Mouse (Mus musculus): ENCODE results near the gene Mymx. TPM values are rescaled to one million over a fixed set of nuclear protein-coding genes. Genes with fewer than 3 reads are reported as not detected.

Mymx gene
- total and polyA plus RNA-seq, 3 experiments: not detected

- Histone ChIP-seq H3K4me3 (replicated peaks in 1 of 3; ENCODE audit: low read depth in 2 of 3, low read length in 2 of 3, poor library complexity in 1 of 3) (no peak overlapping the region), H3K4me1 (ENCODE audit: control insufficient read depth in 1 of 2, insufficient read depth in 2 of 2) (peaks cover 21 to 65% of the 10 kb centered on the region in 2 experiments), H3K9me3 (replicated peaks; ENCODE audit: low read length) (no peaks in the 10 kb centered on the region), H3K27ac (ENCODE audit: insufficient read depth, low read depth) (no peak overlapping the region), H3K9ac (ENCODE audit: insufficient read depth, low read depth) (no peak overlapping the region), H3K27me3 (replicated peaks) (no peaks in the 10 kb centered on the region), H3K36me3 (replicated peaks in 1 of 2; ENCODE audit: control insufficient read depth in 1 of 2, insufficient read depth in 1 of 2, low read length in 1 of 2) (no peaks in the 10 kb centered on the region), H3K4me2 (ENCODE audit: insufficient read depth, low read depth, poor library complexity, severe bottlenecking) (no peak overlapping the region), H3K79me2 (replicated peaks; ENCODE audit: control insufficient read depth, extremely low read depth, insufficient read depth, poor library complexity, severe bottlenecking) (no peaks in the 10 kb centered on the region)
- in situ Hi-C loops (cut with MboI; ENCODE audit: low pct_ligation_motif_present, low pct_unique_long_range_greater_than_20kb, low sequenced_read_pairs): loop anchor here (5.0 kb wide), 1 partner anchor 42 kb away; no protein-coding TSS in a partner anchor
- dilution Hi-C loops (cut with MboI; ENCODE audit: extremely low pct_ligation_motif_present, extremely low pct_unique_long_range_greater_than_20kb, low sequenced_read_pairs): no loop called here
- no peak for DNase-seq (ENCODE audit: extremely low read depth)
- TF ChIP-seq CTCF (conservative IDR thresholded peaks at IDR 0.05 in 1 of 2, IDR thresholded peaks at IDR 0.05 in 1 of 2; ENCODE audit: low read depth in 2 of 2, low read length in 2 of 2) (no peak), HCFC1 (IDR thresholded peaks at IDR 0.05; ENCODE audit: low read depth, low read length) (no peak)
Observed at GRCm38 (mm10) chr17:45628885-45629855, 27.3 kb upstream of the Mymx start.

GRCm38 (mm10) chr17:45628160-45628559 is 26.3 kb upstream of the Mymx start:
- TF ChIP-seq CHD2 (IDR thresholded peaks at IDR 0.05; ENCODE audit: low read length): no peak
- no peak for TF ChIP-seq USF1 (IDR thresholded peaks at IDR 0.05; ENCODE audit: low read depth, low read length)
- TF ChIP-seq KAT2A (IDR thresholded peaks at IDR 0.05; ENCODE audit: insufficient replicate concordance, low read length): no peak
- no peak for TF ChIP-seq ZNF384 (IDR thresholded peaks at IDR 0.05; ENCODE audit: low read depth, low read length)
- TF ChIP-seq RCOR1 (conservative IDR thresholded peaks at IDR 0.05; ENCODE audit: low read depth, low read length): no peak
- peaks cover 21 to 65% of the 10 kb centered on the region in 2 experiments for H3K4me1 ChIP-seq (ENCODE audit: control insufficient read depth in 1 of 2, insufficient read depth in 2 of 2)
- in situ Hi-C loops (cut with MboI; ENCODE audit: low pct_ligation_motif_present, low pct_unique_long_range_greater_than_20kb, low sequenced_read_pairs): loop anchor here (5.0 kb wide), 1 partner anchor 41 kb away; no protein-coding TSS in a partner anchor

GRCm38 (mm10) chr17:45626577-45627134 is 24.8 kb upstream of the Mymx start:
- no peaks in the 10 kb centered on the region for H3K9me3 ChIP-seq (replicated peaks; ENCODE audit: low read length)
- H3K4me2 ChIP-seq (ENCODE audit: insufficient read depth, low read depth, poor library complexity, severe bottlenecking): peak overlapping the region; percentile 85
- H3K27me3 ChIP-seq (replicated peaks): no peaks in the 10 kb centered on the region
- H3K36me3 ChIP-seq (replicated peaks in 1 of 2; ENCODE audit: control insufficient read depth in 1 of 2, insufficient read depth in 1 of 2, low read length in 1 of 2): peaks cover 0 to 2% of the 10 kb centered on the region in 2 experiments
- peak overlapping the region; percentile 45 for H3K9ac ChIP-seq (ENCODE audit: insufficient read depth, low read depth)
- H3K79me2 ChIP-seq (replicated peaks; ENCODE audit: control insufficient read depth, extremely low read depth, insufficient read depth, poor library complexity, severe bottlenecking): no peaks in the 10 kb centered on the region
- H3K4me3 ChIP-seq (replicated peaks in 1 of 3; ENCODE audit: low read depth in 2 of 3, low read length in 2 of 3, poor library complexity in 1 of 3): peak overlapping the region; percentile 45 to 55 (median 46)
- in situ Hi-C loops (cut with MboI; ENCODE audit: low pct_ligation_motif_present, low pct_unique_long_range_greater_than_20kb, low sequenced_read_pairs): loop anchor here (5.0 kb wide), 1 partner anchor 39 kb away; no protein-coding TSS in a partner anchor
- dilution Hi-C loops (cut with MboI; ENCODE audit: extremely low pct_ligation_motif_present, extremely low pct_unique_long_range_greater_than_20kb, low sequenced_read_pairs): no loop called here
- no peak overlapping the region; the same call in 1 of the 2 replicates for H3K27ac ChIP-seq (ENCODE audit: insufficient read depth, low read depth)
- DNase-seq (ENCODE audit: extremely low read depth): peak; percentile 93
- H3K4me1 ChIP-seq (ENCODE audit: control insufficient read depth in 1 of 2, insufficient read depth in 2 of 2): peaks cover 14 to 54% of the 10 kb centered on the region in 2 experiments
- no peak for TF ChIP-seq USF1 (IDR thresholded peaks at IDR 0.05; ENCODE audit: low read depth, low read length)
- TF ChIP-seq ZMIZ1 (IDR thresholded peaks at IDR 0.05; ENCODE audit: low read depth, low read length): peak; percentile 21; the same call in 1 of the 2 replicates
- TF ChIP-seq MAX (IDR thresholded peaks at IDR 0.05; ENCODE audit: low read length): peak; percentile 90
- TF ChIP-seq JUND (conservative IDR thresholded peaks at IDR 0.05; ENCODE audit: low read depth, low read length): no peak
- TF ChIP-seq EP300 (IDR thresholded peaks at IDR 0.05; ENCODE audit: low read length): no peak
- peak; percentile 48 for TF ChIP-seq RAD21 (IDR thresholded peaks at IDR 0.05; ENCODE audit: low read depth, low read length)
- peak; percentile 64; the same call in 1 of the 2 replicates for TF ChIP-seq CHD2 (IDR thresholded peaks at IDR 0.05; ENCODE audit: low read length)
- TF ChIP-seq MEF2A (IDR thresholded peaks at IDR 0.05; ENCODE audit: borderline replicate concordance, low read depth, low read length): no peak
- TF ChIP-seq IRF4 (IDR thresholded peaks at IDR 0.05; ENCODE audit: low read depth, low read length): no peak
- TF ChIP-seq POLR2A (IDR thresholded peaks at IDR 0.05; ENCODE audit: low read depth, low read length): peak; percentile 81
- peak; percentile 61 for TF ChIP-seq NELFE (IDR thresholded peaks at IDR 0.05; ENCODE audit: low read depth, low read length)
- TF ChIP-seq MYC (IDR thresholded peaks at IDR 0.05; ENCODE audit: low read depth, low read length): peak; percentile 80; the same call in 1 of the 2 replicates
- no peak for TF ChIP-seq ZC3H11A (IDR thresholded peaks at IDR 0.05; ENCODE audit: low read depth, low read length)
- peak; percentile 87 for TF ChIP-seq MXI1 (IDR thresholded peaks at IDR 0.05; ENCODE audit: low read depth, low read length)
- TF ChIP-seq SIN3A (IDR thresholded peaks at IDR 0.05; ENCODE audit: low read length): peak; percentile 85
- TF ChIP-seq POLR2AphosphoS2 (IDR thresholded peaks at IDR 0.05; ENCODE audit: low read depth, low read length): 0 out of 2 replicates have a peak, but pooled peaks have one; percentile 59
- peak; percentile 13; the same call in 1 of the 2 replicates for TF ChIP-seq BHLHE40 (IDR thresholded peaks at IDR 0.05; ENCODE audit: low read depth, low read length)
- TF ChIP-seq CTCF (conservative IDR thresholded peaks at IDR 0.05 in 1 of 2, IDR thresholded peaks at IDR 0.05 in 1 of 2; ENCODE audit: low read depth in 2 of 2, low read length in 2 of 2): peak; percentile 84 to 98

More at GRCm38 (mm10) chr17:45628160-45628559, 26.3 kb upstream of the Mymx start:
- dilution Hi-C loops (cut with MboI; ENCODE audit: extremely low pct_ligation_motif_present, extremely low pct_unique_long_range_greater_than_20kb, low sequenced_read_pairs): no loop called here
- no peak overlapping the region for H3K4me2 ChIP-seq (ENCODE audit: insufficient read depth, low read depth, poor library complexity, severe bottlenecking)
- H3K79me2 ChIP-seq (replicated peaks; ENCODE audit: control insufficient read depth, extremely low read depth, insufficient read depth, poor library complexity, severe bottlenecking): no peaks in the 10 kb centered on the region
- no peaks in the 10 kb centered on the region for H3K36me3 ChIP-seq (replicated peaks in 1 of 2; ENCODE audit: control insufficient read depth in 1 of 2, insufficient read depth in 1 of 2, low read length in 1 of 2)
- no peaks in the 10 kb centered on the region for H3K9me3 ChIP-seq (replicated peaks; ENCODE audit: low read length)
- H3K27me3 ChIP-seq (replicated peaks): no peaks in the 10 kb centered on the region
- peak overlapping the region; percentile 17; the same call in 1 of the 2 replicates for H3K27ac ChIP-seq (ENCODE audit: insufficient read depth, low read depth)
- DNase-seq (ENCODE audit: extremely low read depth): peak; percentile 58
- no peak overlapping the region for H3K9ac ChIP-seq (ENCODE audit: insufficient read depth, low read depth)
- H3K4me3 ChIP-seq (replicated peaks in 1 of 3; ENCODE audit: low read depth in 2 of 3, low read length in 2 of 3, poor library complexity in 1 of 3): no peak overlapping the region

All from CH12.LX (cell line).